Mouse (Mus musculus) G1E (cell line): ENCODE measurements at regions not wholly inside any gene's neighbourhood (a gene's known extent, or its start where the extent isn't known, plus 50 kb on each side); places are given as distances from the start of the nearest gene placed in this dataset.

Source experiments
- CTCF ChIP-seq: IDR thresholded peaks from 2 replicates; pipeline ENCODE4 v1.5.1; 2012; ENCODE audit warnings: low read depth, low read length, inconsistent platforms, mixed read lengths
- GATA1 ChIP-seq: IDR thresholded peaks from 2 replicates; pipeline ENCODE4 v1.6.1; 2012; ENCODE audit warnings: borderline replicate concordance, low read length, inconsistent platforms, mixed read lengths
- POLR2AphosphoS5 ChIP-seq: IDR thresholded peaks from 2 replicates; pipeline ENCODE4 v1.6.1; 2012; ENCODE audit warnings: low read depth, low read length, inconsistent platforms; ENCODE audit not compliant: insufficient replicate concordance

GRCm38 (mm10) chr7:98775031-98775430, 59.9 kb upstream of the Wnt11 start:
- no peak for TF ChIP-seq CTCF
- TF ChIP-seq GATA1, result no peak
- TF ChIP-seq POLR2AphosphoS5, result no peak
